Mouse (Mus musculus) mouse trophoblast stem cell (cell line): ENCODE data around the gene Defa20.
"Not testable (repeated sequence)": the region's sequence is repeated elsewhere in the genome, so short reads cannot be mapped to it uniquely, and the experiment has no call there.

Source experiments
- in situ Hi-C, 2 experiments: fragments of 300-500 bp; cut with MseI, MboI; formaldehyde crosslinking; loops; 2 replicates in 1 of 2; 3 replicates in 1 of 2; pipeline ENCODE4 v1.15.1; 2025

The Defa20 gene

GRCm38 (mm10) chr8:21508958-21509357 lies at the start of gene Defa20:
Gene Defa20, plus strand, starts transcription at chr8:21509258.
- in situ Hi-C loops: not testable (repeated sequence)

DNA sequence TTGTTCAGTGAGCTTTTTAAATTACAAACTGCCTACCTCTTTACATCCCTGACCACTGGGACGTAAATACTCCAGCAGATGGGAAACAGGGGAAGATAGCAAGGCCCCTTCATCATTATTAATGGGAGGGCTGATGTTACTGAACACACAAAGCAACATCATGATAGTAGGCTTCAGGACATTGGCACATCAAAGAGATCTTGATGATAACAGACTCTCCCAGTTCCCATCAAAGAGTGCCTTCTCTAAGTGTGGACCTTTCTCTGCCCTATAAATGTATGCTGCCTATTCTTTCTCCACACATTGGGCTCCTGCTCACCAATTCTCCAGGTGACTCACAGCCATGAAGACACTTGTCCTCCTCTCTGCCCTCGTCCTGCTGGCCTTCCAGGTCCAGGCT lies 19.7 kb downstream of the Defa20 start, which contains the start of gene Defa32:
Gene Defa32, plus strand, starts transcription at position 301 of the 400 bp plus-strand sequence.
- in situ Hi-C loops: not testable (repeated sequence)
